Mouse (Mus musculus): ENCODE measurements around the gene Nadk. TPM values are rescaled to one million over a fixed set of nuclear protein-coding genes. Genes with fewer than 3 reads are reported as not detected.

Gene Nadk
- total and polyA plus RNA-seq, 3 experiments, result 162 to 204 (median 199) TPM

DNA sequence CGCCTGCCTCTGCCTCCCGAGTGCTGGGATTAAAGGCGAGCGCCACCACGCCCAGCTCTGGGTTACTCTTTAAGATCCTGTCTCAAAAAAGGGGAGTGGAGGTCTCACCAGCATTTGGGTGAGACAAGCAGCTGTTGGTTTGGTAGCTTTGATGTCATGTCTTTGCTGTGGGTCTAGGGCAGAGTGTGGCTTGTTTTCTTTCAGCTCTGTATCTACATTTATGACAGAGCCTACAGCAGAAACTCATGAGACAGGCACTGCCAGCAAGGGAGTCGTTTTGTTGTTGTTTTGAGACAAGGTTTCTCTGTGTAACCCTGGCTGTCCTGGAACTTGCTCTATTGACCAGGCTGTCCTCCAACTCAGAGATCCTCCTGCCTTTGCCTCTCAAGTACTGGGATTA lies 41.6 kb downstream of the Nadk start:
- no peak overlapping the region for H3K27ac ChIP-seq (ENCODE audit: insufficient read depth, low read depth)
- dilution Hi-C loops (cut with MboI; ENCODE audit: extremely low pct_ligation_motif_present, extremely low pct_unique_long_range_greater_than_20kb, low sequenced_read_pairs) (no loop called here), in situ Hi-C loops (cut with MboI; ENCODE audit: low pct_ligation_motif_present, low pct_unique_long_range_greater_than_20kb, low sequenced_read_pairs) (no loop called here)
- TF ChIP-seq MAFK (IDR thresholded peaks at IDR 0.05; ENCODE audit: insufficient replicate concordance, low read length) (no peak), CHD2 (IDR thresholded peaks at IDR 0.05; ENCODE audit: low read length) (no peak), ZMIZ1 (IDR thresholded peaks at IDR 0.05; ENCODE audit: low read depth, low read length) (no peak), UBTF (IDR thresholded peaks at IDR 0.05; ENCODE audit: low read depth, low read length) (no peak), SMC3 (IDR thresholded peaks at IDR 0.05; ENCODE audit: low read depth, low read length) (no peak), NELFE (IDR thresholded peaks at IDR 0.05; ENCODE audit: low read depth, low read length) (no peak), IRF4 (IDR thresholded peaks at IDR 0.05; ENCODE audit: low read depth, low read length) (no peak), ZNF384 (IDR thresholded peaks at IDR 0.05; ENCODE audit: low read depth, low read length) (no peak), BHLHE40 (IDR thresholded peaks at IDR 0.05; ENCODE audit: low read depth, low read length) (no peak)
- no peaks in the 10 kb centered on the region for H3K9me3 ChIP-seq (replicated peaks; ENCODE audit: low read length)
- peaks cover 3 to 48% of the 10 kb centered on the region in 2 experiments for H3K36me3 ChIP-seq (replicated peaks in 1 of 2; ENCODE audit: control insufficient read depth in 1 of 2, insufficient read depth in 1 of 2, low read length in 1 of 2)
- H3K4me2 ChIP-seq (ENCODE audit: insufficient read depth, low read depth, poor library complexity, severe bottlenecking), result no peak overlapping the region
- H3K79me2 ChIP-seq (replicated peaks; ENCODE audit: control insufficient read depth, extremely low read depth, insufficient read depth, poor library complexity, severe bottlenecking), result peaks cover 24% of the 10 kb centered on the region
- H3K4me3 ChIP-seq (replicated peaks in 1 of 3; ENCODE audit: low read depth in 2 of 3, low read length in 2 of 3, poor library complexity in 1 of 3), result no peak overlapping the region
- peaks cover 0 to 38% of the 10 kb centered on the region in 2 experiments; a peak in 2 of 4 replicates for H3K4me1 ChIP-seq (ENCODE audit: control insufficient read depth in 1 of 2, insufficient read depth in 2 of 2)
- H3K27me3 ChIP-seq (replicated peaks), result no peaks in the 10 kb centered on the region
- no peak for DNase-seq (ENCODE audit: extremely low read depth)
- no peak overlapping the region for H3K9ac ChIP-seq (ENCODE audit: insufficient read depth, low read depth)

DNA sequence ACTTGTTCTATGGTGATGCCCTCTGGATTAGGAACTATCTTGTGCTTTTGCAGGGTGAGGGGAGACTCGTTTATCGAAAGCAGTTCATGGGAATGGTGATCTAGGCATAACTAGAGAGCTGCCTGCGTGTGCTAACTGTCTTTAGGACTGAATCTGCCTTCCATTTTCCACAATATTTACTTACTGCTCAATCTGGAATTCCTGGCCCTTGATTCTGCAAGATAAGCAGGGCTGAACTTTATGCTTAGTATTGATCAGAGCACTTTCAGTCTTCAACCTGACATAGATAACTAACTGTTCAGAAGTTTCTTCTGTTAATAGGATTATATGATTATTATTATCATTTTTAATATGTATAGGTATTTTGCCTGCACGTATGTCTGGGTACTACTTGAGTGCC lies 43.0 kb downstream of the Nadk start:
- Histone ChIP-seq H3K9me3 (replicated peaks; ENCODE audit: low read length) (no peaks in the 10 kb centered on the region), H3K4me2 (ENCODE audit: insufficient read depth, low read depth, poor library complexity, severe bottlenecking) (no peak overlapping the region), H3K4me1 (ENCODE audit: control insufficient read depth in 1 of 2, insufficient read depth in 2 of 2) (peaks cover 0 to 46% of the 10 kb centered on the region in 2 experiments; a peak in 2 of 4 replicates), H3K36me3 (replicated peaks in 1 of 2; ENCODE audit: control insufficient read depth in 1 of 2, insufficient read depth in 1 of 2, low read length in 1 of 2) (peaks cover 7 to 58% of the 10 kb centered on the region in 2 experiments), H3K27me3 (replicated peaks) (no peaks in the 10 kb centered on the region), H3K4me3 (replicated peaks in 1 of 3; ENCODE audit: low read depth in 2 of 3, low read length in 2 of 3, poor library complexity in 1 of 3) (no peak overlapping the region), H3K79me2 (replicated peaks; ENCODE audit: control insufficient read depth, extremely low read depth, insufficient read depth, poor library complexity, severe bottlenecking) (peaks cover 24% of the 10 kb centered on the region), H3K27ac (ENCODE audit: insufficient read depth, low read depth) (no peak overlapping the region), H3K9ac (ENCODE audit: insufficient read depth, low read depth) (no peak overlapping the region)
- dilution Hi-C loops (cut with MboI; ENCODE audit: extremely low pct_ligation_motif_present, extremely low pct_unique_long_range_greater_than_20kb, low sequenced_read_pairs) (no loop called here), in situ Hi-C loops (cut with MboI; ENCODE audit: low pct_ligation_motif_present, low pct_unique_long_range_greater_than_20kb, low sequenced_read_pairs) (no loop called here)
- TF ChIP-seq TCF12 (IDR thresholded peaks at IDR 0.05; ENCODE audit: low read depth, low read length), result no peak
- TF ChIP-seq MAZ (IDR thresholded peaks at IDR 0.05; ENCODE audit: low read depth, low read length), result no peak
- TF ChIP-seq ZMIZ1 (IDR thresholded peaks at IDR 0.05; ENCODE audit: low read depth, low read length), result no peak
- TF ChIP-seq MYC (IDR thresholded peaks at IDR 0.05; ENCODE audit: low read depth, low read length), result no peak
- TF ChIP-seq SMC3 (IDR thresholded peaks at IDR 0.05; ENCODE audit: low read depth, low read length), result no peak
- no peak for TF ChIP-seq CHD2 (IDR thresholded peaks at IDR 0.05; ENCODE audit: low read length)
- TF ChIP-seq MAFK (IDR thresholded peaks at IDR 0.05; ENCODE audit: insufficient replicate concordance, low read length), result no peak
- TF ChIP-seq USF2 (conservative IDR thresholded peaks at IDR 0.05; ENCODE audit: low read depth, low read length), result no peak
- no peak for TF ChIP-seq NRF1 (IDR thresholded peaks at IDR 0.05; ENCODE audit: low read depth, low read length)
- TF ChIP-seq E2F4 (IDR thresholded peaks at IDR 0.05; ENCODE audit: insufficient replicate concordance, low read depth, low read length), result no peak
- no peak for TF ChIP-seq JUN (IDR thresholded peaks at IDR 0.05; ENCODE audit: insufficient read depth, low read depth, low read length)
- no peak for TF ChIP-seq EP300 (IDR thresholded peaks at IDR 0.05; ENCODE audit: low read length)
- TF ChIP-seq TBP (conservative IDR thresholded peaks at IDR 0.05; ENCODE audit: low read depth, low read length), result no peak
- no peak for TF ChIP-seq UBTF (IDR thresholded peaks at IDR 0.05; ENCODE audit: low read depth, low read length)
- no peak for TF ChIP-seq ETS1 (conservative IDR thresholded peaks at IDR 0.05; ENCODE audit: low read depth, low read length)
- TF ChIP-seq ZC3H11A (IDR thresholded peaks at IDR 0.05; ENCODE audit: low read depth, low read length), result no peak
- no peak for TF ChIP-seq POLR2AphosphoS2 (IDR thresholded peaks at IDR 0.05; ENCODE audit: low read depth, low read length)
- no peak for TF ChIP-seq ZKSCAN1 (IDR thresholded peaks at IDR 0.05; ENCODE audit: borderline replicate concordance, low read depth, low read length)
- DNase-seq (ENCODE audit: extremely low read depth), result no peak
